Mouse (Mus musculus) liver, embryonic 16.5 days (tissue): Measurements from ENCODE around the gene Smad6. TPM values are rescaled to one million over a fixed set of nuclear protein-coding genes. Genes with fewer than 3 reads are reported as not detected.
A peak's percentile ranks its signal among the peaks of the same experiment; 100 is the strongest.

Source experiments
- ATAC-seq: fragments of 200-750 bp; cut with Nextera tagmentation; 2 replicates; pipeline ENCODE4 v1.8.0; 2017; ENCODE audit warnings: low read depth, mild to moderate bottlenecking, moderate number of reproducible peaks, moderate library complexity
- H3K27ac ChIP-seq: fragments of 300-500 bp; sonication (generic); 2 replicates; pipeline ENCODE4 v1.5.1; 2014; ENCODE audit warnings: mild to moderate bottlenecking, low read length
- H3K27me3 ChIP-seq: fragments of 300-500 bp; sonication (generic); 2 replicates; pipeline ENCODE4 v1.6.1; 2014; ENCODE audit warnings: low read depth, low read length, mixed read lengths; ENCODE audit not compliant: control insufficient read depth, insufficient read depth
- H3K36me3 ChIP-seq: fragments of 300-500 bp; sonication (generic); 2 replicates; pipeline ENCODE4 v1.6.1; 2014; ENCODE audit warnings: mild to moderate bottlenecking; ENCODE audit not compliant: control insufficient read depth, insufficient read depth
- H3K4me1 ChIP-seq: fragments of 300-500 bp; sonication (generic); 2 replicates; pipeline ENCODE4 v1.6.1; 2014; ENCODE audit warnings: low read depth, low read length, mixed read lengths; ENCODE audit not compliant: control insufficient read depth
- H3K4me2 ChIP-seq: fragments of 300-500 bp; sonication (generic); 2 replicates; pipeline ENCODE4 v1.6.1; 2014; ENCODE audit warnings: low read depth, low read length, mixed read lengths
- H3K4me3 ChIP-seq: fragments of 300-500 bp; sonication (generic); 2 replicates; pipeline ENCODE4 v1.5.1; 2014; ENCODE audit warnings: low read depth, mild to moderate bottlenecking, low read length
- H3K9ac ChIP-seq: fragments of 300-500 bp; sonication (generic); 2 replicates; pipeline ENCODE4 v1.6.1; 2014; ENCODE audit warnings: low read depth, low read length
- H3K9me3 ChIP-seq: fragments of 300-500 bp; sonication (generic); replicated peaks from 2 replicates; pipeline ENCODE4 v1.6.1; 2016; ENCODE audit warnings: low read length; ENCODE audit not compliant: control insufficient read depth
- WGBS: fragments of 180-500 bp; shearing (Covaris S2); extraction: QIAGEN DNeasy Blood & Tissue Kit; methylation state at CpG from one replicate; pipeline ENCODE4 v1.1.7; 2014; ENCODE audit not compliant: insufficient replicate concordance; 5-methylcytosine and 5-hydroxymethylcytosine counted together
- polyA plus RNA-seq: library from polyadenylated mRNA; unstranded; fragments of >200 nt; fragmentation: Nextera tagmentation; extraction: Ambion mirVana; gene quantifications from 2 replicates; pipeline ENCODE4 v1.2.1, GENCODE M21; 2015

Smad6 gene
- polyA plus RNA-seq, 1 experiment from 2014 or later, result 1.9 TPM

- no peak overlapping the region for H3K4me2 ChIP-seq
- no peak overlapping the region for H3K4me3 ChIP-seq
- WGBS, result 78% methylated on average over 2 of the region's 2 CpGs
- no peaks in the 10 kb centered on the region for H3K36me3 ChIP-seq
- no peaks in the 10 kb centered on the region for H3K4me1 ChIP-seq
- no peaks in the 10 kb centered on the region for H3K27me3 ChIP-seq
- no peak for ATAC-seq
- H3K9ac ChIP-seq, result no peak overlapping the region
- H3K9me3 ChIP-seq, result no peaks in the 10 kb centered on the region
- H3K27ac ChIP-seq, result no peak overlapping the region
These were observed 69.3 kb downstream of the Smad6 start for GRCm38 (mm10) chr9:63952591-63952990.

GRCm38 (mm10) chr9:63950357-63950756 lies 71.5 kb downstream of the Smad6 start:
- no peak for ATAC-seq
- H3K36me3 ChIP-seq, result no peaks in the 10 kb centered on the region

GRCm38 (mm10) chr9:63949393-63949792 lies 72.5 kb downstream of the Smad6 start:
- ATAC-seq, result no peak
- no peak overlapping the region for H3K27ac ChIP-seq
- WGBS, result 50% methylated on average over 4 of the region's 4 CpGs
- H3K36me3 ChIP-seq, result no peaks in the 10 kb centered on the region
- no peaks in the 10 kb centered on the region for H3K9me3 ChIP-seq
- no peaks in the 10 kb centered on the region for H3K27me3 ChIP-seq
- no peak overlapping the region for H3K9ac ChIP-seq
- no peaks in the 10 kb centered on the region for H3K4me1 ChIP-seq
- H3K4me3 ChIP-seq, result no peak overlapping the region
- H3K4me2 ChIP-seq, result no peak overlapping the region

More at GRCm38 (mm10) chr9:63950357-63950756, 71.5 kb downstream of the Smad6 start:
- no peak overlapping the region for H3K4me3 ChIP-seq
- no peak overlapping the region for H3K4me2 ChIP-seq
- no peak overlapping the region for H3K9ac ChIP-seq
- H3K4me1 ChIP-seq, result no peaks in the 10 kb centered on the region
- H3K9me3 ChIP-seq, result no peaks in the 10 kb centered on the region
- WGBS, result 41% methylated on average over 4 of the region's 4 CpGs
- no peak overlapping the region for H3K27ac ChIP-seq
- no peaks in the 10 kb centered on the region for H3K27me3 ChIP-seq

GRCm38 (mm10) chr9:63942608-63942982 lies 79.3 kb downstream of the Smad6 start:
- H3K9ac ChIP-seq, result no peak overlapping the region
- H3K4me1 ChIP-seq, result no peaks in the 10 kb centered on the region
- H3K27ac ChIP-seq, result no peak overlapping the region
- no peak overlapping the region for H3K4me2 ChIP-seq
- no peaks in the 10 kb centered on the region for H3K36me3 ChIP-seq
- no peaks in the 10 kb centered on the region for H3K27me3 ChIP-seq
- H3K4me3 ChIP-seq, result no peak overlapping the region
- H3K9me3 ChIP-seq, result no peaks in the 10 kb centered on the region
- no peak for ATAC-seq
- WGBS, result 45% methylated on average over 2 of the region's 2 CpGs

GRCm38 (mm10) chr9:63941747-63942607 lies 79.9 kb downstream of the Smad6 start:
- ATAC-seq, result 0 out of 2 replicates have a peak, but pooled peaks have one; percentile 32
- Histone ChIP-seq H3K9me3 (no peaks in the 10 kb centered on the region), H3K27ac (no peak overlapping the region), H3K27me3 (no peaks in the 10 kb centered on the region), H3K9ac (no peak overlapping the region), H3K36me3 (no peaks in the 10 kb centered on the region), H3K4me2 (no peak overlapping the region), H3K4me3 (no peak overlapping the region), H3K4me1 (no peaks in the 10 kb centered on the region)
- WGBS, result 51% methylated on average over 12 of the region's 12 CpGs

- no peaks in the 10 kb centered on the region for H3K4me1 ChIP-seq
- H3K27ac ChIP-seq, result no peak overlapping the region
- WGBS, result 50% methylated on average over 5 of the region's 5 CpGs
- no peak overlapping the region for H3K9ac ChIP-seq
- ATAC-seq, result no peak
- no peak overlapping the region for H3K4me3 ChIP-seq
- H3K36me3 ChIP-seq, result no peaks in the 10 kb centered on the region
- no peaks in the 10 kb centered on the region for H3K9me3 ChIP-seq
- H3K27me3 ChIP-seq, result no peaks in the 10 kb centered on the region
- H3K4me2 ChIP-seq, result no peak overlapping the region
These were observed 85.6 kb downstream of the Smad6 start for GRCm38 (mm10) chr9:63936256-63936655.

GRCm38 (mm10) chr9:63933068-63933467 lies 88.8 kb downstream of the Smad6 start:
- H3K9ac ChIP-seq, result no peak overlapping the region
- H3K36me3 ChIP-seq, result no peaks in the 10 kb centered on the region
- ATAC-seq, result no peak

GRCm38 (mm10) chr9:63927340-63928049 lies 94.4 kb downstream of the Smad6 start:
- Histone ChIP-seq H3K4me3 (peak overlapping the region; percentile 5; the same call in 1 of the 2 replicates), H3K4me2 (peak overlapping the region; percentile 8; the same call in 1 of the 2 replicates), H3K9ac (no peak overlapping the region), H3K27me3 (peaks cover 29% of the 10 kb centered on the region), H3K9me3 (no peaks in the 10 kb centered on the region), H3K27ac (no peak overlapping the region), H3K4me1 (no peaks in the 10 kb centered on the region), H3K36me3 (no peaks in the 10 kb centered on the region)
- no peak for ATAC-seq
- WGBS, result 11% methylated on average over 34 of the region's 34 CpGs

More at GRCm38 (mm10) chr9:63933068-63933467, 88.8 kb downstream of the Smad6 start:
- Histone ChIP-seq H3K27me3 (peaks cover 10% of the 10 kb centered on the region), H3K4me2 (no peak overlapping the region), H3K4me1 (no peaks in the 10 kb centered on the region), H3K4me3 (no peak overlapping the region), H3K9me3 (no peaks in the 10 kb centered on the region), H3K27ac (no peak overlapping the region)
- WGBS, result 14% methylated on average over 5 of the region's 5 CpGs

GRCm38 (mm10) chr9:63926377-63926776 lies 95.5 kb downstream of the Smad6 start:
- 73% methylated on average over 7 of the region's 7 CpGs for WGBS
- Histone ChIP-seq H3K4me3 (no peak overlapping the region), H3K9me3 (no peaks in the 10 kb centered on the region), H3K4me1 (no peaks in the 10 kb centered on the region), H3K9ac (no peak overlapping the region), H3K4me2 (no peak overlapping the region), H3K27me3 (peaks cover 29% of the 10 kb centered on the region), H3K36me3 (no peaks in the 10 kb centered on the region), H3K27ac (no peak overlapping the region)
- no peak for ATAC-seq
